Mouse (Mus musculus) Patski (cell line): Measurements from ENCODE around the gene Tmem245. TPM values are rescaled to one million over a fixed set of nuclear protein-coding genes. Genes with fewer than 3 reads are reported as not detected.
A peak's percentile ranks its signal among the peaks of the same experiment; 100 is the strongest.

Source experiments
- ATAC-seq: fragments of 100-300 bp; one replicate; pipeline ENCODE4 v1.8.0; 2021
- CTCF ChIA-PET: fragments of 350-600 bp; sonication (Branson Sonifier 250); formaldehyde crosslinking; loops from one replicate; lab custom pipeline; 2022; ENCODE audit warnings: inconsistent platforms; lab: Charles Lee
- POLR2A ChIA-PET: fragments of 350-600 bp; sonication (Branson Sonifier 250); formaldehyde crosslinking; loops from one replicate; lab custom pipeline; 2022; ENCODE audit warnings: antibody characterized with exemption, inconsistent platforms; lab: Charles Lee
- DNase-seq: peaks from one replicate; pipeline ENCODE4 v3.0.0-alpha.2; 2011; ENCODE audit warnings: low read depth, low spot score
- H3K27me3 ChIP-seq: fragments of 371-371 bp; one replicate; pipeline ENCODE4 v1.5.1; 2021
- CTCF ChIP-seq: fragments of 100-300 bp; IDR thresholded peaks from one replicate; pipeline ENCODE4 v1.5.1; 2021
- in situ Hi-C: fragments of 300-500 bp; cut with MboI; formaldehyde crosslinking; loops from 3 replicates; pipeline ENCODE4 v1.11.1; 2018; ENCODE audit warnings: low pct_unique_long_range_greater_than_20kb, mixed read lengths
- polyA plus RNA-seq: library from polyadenylated mRNA; unstranded; gene quantifications from one replicate; pipeline ENCODE4 v1.2.3, GENCODE M21; 2021

Gene Tmem245
- 19.1 TPM for polyA plus RNA-seq

GRCm38 (mm10) chr4:56946641-56947640, at the start of gene Tmem245:
Gene Tmem245, minus strand, starts transcription at chr4:56947437.
- no peak for TF ChIP-seq CTCF
- ATAC-seq (peak; percentile 84), DNase-seq (peak; percentile 62)
- in situ Hi-C loops: no loop called here
- ChIA-PET POLR2A (no interaction called here), CTCF (no interaction called here)
- H3K27me3 ChIP-seq: no peaks in the 10 kb centered on the region

DNA sequence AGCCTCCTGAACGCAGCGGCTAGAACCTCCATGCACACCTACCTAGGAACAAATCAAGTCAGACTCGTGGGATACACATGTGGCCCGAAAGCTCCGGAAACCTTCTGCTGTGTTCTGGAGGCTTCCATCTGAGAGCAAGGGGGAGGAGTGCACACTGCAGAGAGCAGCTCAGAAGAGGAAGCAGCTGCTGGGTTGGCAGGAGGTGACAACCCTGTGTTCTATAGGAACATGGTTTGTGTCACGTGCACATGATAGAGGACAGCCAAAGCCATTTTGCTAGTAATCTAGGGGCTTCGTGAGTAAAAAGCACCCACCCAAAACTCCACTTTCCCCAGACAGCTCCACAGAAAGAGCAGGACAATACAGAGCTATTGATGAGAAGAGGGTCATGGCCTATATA, 46.1 kb upstream of the Tmem245 start:
- in situ Hi-C loops: no loop called here
- H3K27me3 ChIP-seq: peaks cover 8% of the 10 kb centered on the region
- ATAC-seq (no peak), DNase-seq (no peak)
- ChIA-PET POLR2A (no interaction called here), CTCF (no interaction called here)
- TF ChIP-seq CTCF: no peak

- POLR2A ChIA-PET: no interaction called here
- in situ Hi-C loops: no loop called here
These were observed 44.7 kb upstream of the Tmem245 start for GRCm38 (mm10) chr4:56991951-56992350.

GRCm38 (mm10) chr4:56990215-56990584, 43.0 kb upstream of the Tmem245 start, which contains the start of gene Frrs1l:
Gene Frrs1l, minus strand, starts transcription at chr4:56990391.
- no peak for ATAC-seq
- no peak for TF ChIP-seq CTCF
- in situ Hi-C loops: no loop called here
- peaks cover 11% of the 10 kb centered on the region for H3K27me3 ChIP-seq
- ChIA-PET CTCF (no interaction called here), POLR2A (no interaction called here)
- no peak for DNase-seq

More at GRCm38 (mm10) chr4:56991951-56992350, 44.7 kb upstream of the Tmem245 start:
- peaks cover 11% of the 10 kb centered on the region for H3K27me3 ChIP-seq
- no peak for TF ChIP-seq CTCF
- CTCF ChIA-PET: no interaction called here
- ATAC-seq (no peak), DNase-seq (no peak)

- no peak for ATAC-seq
- ChIA-PET CTCF (no interaction called here), POLR2A (no interaction called here)
- H3K27me3 ChIP-seq: peaks cover 11% of the 10 kb centered on the region
- DNase-seq: no peak
- in situ Hi-C loops: no loop called here
- no peak for TF ChIP-seq CTCF
These were observed 42.4 kb upstream of the Tmem245 start for GRCm38 (mm10) chr4:56989431-56990214.

DNA sequence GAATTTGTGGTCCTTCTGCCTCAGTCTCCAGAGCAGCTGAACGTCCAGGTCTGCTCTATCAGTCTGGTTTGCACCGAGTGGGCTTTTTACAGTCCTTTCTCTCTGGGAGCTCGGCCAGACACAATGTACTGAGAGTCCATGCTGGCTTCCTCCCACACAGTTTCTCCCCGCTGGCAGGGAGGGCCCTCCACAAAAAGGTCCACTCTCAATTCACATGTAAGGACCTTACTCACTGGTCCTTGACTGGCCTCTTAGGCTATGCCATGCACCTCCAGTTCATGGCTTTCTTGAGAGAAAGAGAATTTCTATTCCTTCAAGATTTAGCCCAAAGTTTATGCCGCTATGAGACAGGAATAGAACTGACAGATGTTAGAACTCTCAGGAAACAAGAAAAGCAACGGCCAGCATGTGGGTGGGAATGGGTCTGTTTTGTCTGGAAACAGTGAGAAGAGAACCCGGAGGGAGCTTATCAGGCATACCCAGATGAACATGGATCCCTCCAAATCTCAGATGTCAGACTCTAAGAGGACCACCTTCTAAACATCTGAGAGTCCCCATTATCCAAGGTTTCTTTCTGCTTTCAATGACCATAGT, 18.4 kb upstream of the Tmem245 start:
- DNase-seq: no peak
- ATAC-seq: no peak
- no peak for TF ChIP-seq CTCF
- in situ Hi-C loops: no loop called here
- CTCF ChIA-PET: interaction anchor here (0.9 kb wide), 1 partner anchor 12 kb away, joined by 3 read pairs; no protein-coding TSS in a partner anchor
- peaks cover 2% of the 10 kb centered on the region for H3K27me3 ChIP-seq
- POLR2A ChIA-PET: no interaction called here

- POLR2A ChIA-PET: no interaction called here
These were observed 16.4 kb upstream of the Tmem245 start for GRCm38 (mm10) chr4:56963687-56964086.

DNA sequence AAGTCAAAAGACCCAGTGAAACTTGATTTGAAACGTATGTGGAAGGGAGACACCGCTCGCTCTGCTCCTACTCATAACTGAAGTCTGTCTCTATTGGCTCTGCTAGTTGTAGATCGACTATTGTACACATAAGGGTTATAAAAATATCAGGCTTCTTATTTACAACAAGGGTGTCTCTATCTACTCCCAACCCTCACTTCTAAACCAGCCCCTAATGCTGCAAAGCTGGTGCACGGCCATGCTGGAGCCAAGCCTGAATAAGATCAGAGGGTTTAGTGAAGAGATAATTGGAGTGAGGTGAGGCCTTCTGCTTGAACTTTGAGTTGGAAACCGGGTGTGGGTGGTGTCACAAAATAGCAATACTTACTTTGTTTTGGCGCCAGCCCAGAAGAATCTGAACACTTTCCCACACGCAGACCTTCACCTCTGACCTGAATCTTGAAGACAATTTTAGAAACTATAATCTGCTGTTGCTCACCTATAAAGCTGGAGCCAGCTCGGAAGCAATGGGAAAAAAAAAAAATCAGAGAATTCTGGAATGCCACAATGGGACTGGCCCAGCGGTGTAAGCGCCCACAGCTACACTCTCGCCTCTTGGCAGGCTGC, 14.2 kb upstream of the Tmem245 start:
- in situ Hi-C loops: no loop called here
- DNase-seq: no peak
- TF ChIP-seq CTCF: no peak
- peaks cover 2% of the 10 kb centered on the region for H3K27me3 ChIP-seq
- ATAC-seq: no peak
- ChIA-PET CTCF (no interaction called here), POLR2A (no interaction called here)

More at GRCm38 (mm10) chr4:56963687-56964086, 16.4 kb upstream of the Tmem245 start:
- CTCF ChIA-PET: no interaction called here
- in situ Hi-C loops: no loop called here
- H3K27me3 ChIP-seq: peaks cover 2% of the 10 kb centered on the region
- DNase-seq (no peak), ATAC-seq (no peak)
- no peak for TF ChIP-seq CTCF

DNA sequence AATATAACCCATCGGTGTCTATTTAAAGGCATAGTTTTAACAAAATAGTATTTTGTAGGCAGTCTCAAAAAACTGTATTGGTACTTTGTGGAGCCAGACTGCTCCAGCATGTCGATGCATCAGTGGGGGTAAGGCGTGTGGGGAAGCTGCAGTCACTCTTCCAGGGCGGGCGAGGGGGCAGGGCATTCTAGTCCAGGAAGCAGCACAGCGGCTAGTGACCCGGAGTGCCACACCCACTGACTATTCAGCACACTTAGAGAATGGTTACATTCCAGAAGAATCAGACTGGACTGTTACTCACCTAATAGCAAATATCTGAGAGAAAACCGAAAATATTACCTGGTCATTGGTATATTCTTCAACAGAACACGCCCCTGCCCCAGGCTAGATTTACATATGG, 10.3 kb upstream of the Tmem245 start:
- ChIA-PET CTCF (no interaction called here), POLR2A (no interaction called here)
- DNase-seq: no peak
- in situ Hi-C loops: no loop called here
- H3K27me3 ChIP-seq: no peaks in the 10 kb centered on the region
- no peak for TF ChIP-seq CTCF
- no peak for ATAC-seq

GRCm38 (mm10) chr4:56953235-56953634, 6.0 kb upstream of the Tmem245 start:
- no peak for TF ChIP-seq CTCF
- POLR2A ChIA-PET: no interaction called here
- no peak for DNase-seq
- in situ Hi-C loops: no loop called here
- no peaks in the 10 kb centered on the region for H3K27me3 ChIP-seq
- CTCF ChIA-PET: no interaction called here
- no peak for ATAC-seq
